In genomic region chr19:29924638-29925258, GRCm38 (mm10) we compare ENCODE assay signal across 8 mouse cellular contexts. TPM values are rescaled to one million over a fixed set of nuclear protein-coding genes. Genes with fewer than 3 reads are reported as not detected.
DNase-seq lines count a peak whose midpoint lies in the region; ATAC-seq lines count a peak whose summit lies in the region.

Gene Il33 (plus strand): TSS chr19:29925114.

- H3K36me3 ChIP-seq in intestine, embryonic 15.5 days, result no peaks in the 10 kb centered on the region

- ATAC-seq in intestine, embryonic 15.5 days, result peak; percentile 65

- peak within 1 kb of the TSS; percentile 18; the same call in 1 of the 2 replicates for H3K4me3 ChIP-seq in intestine, embryonic 15.5 days (replicated peaks)

- H3K9me3 ChIP-seq in intestine, embryonic 15.5 days, result no peaks in the 10 kb centered on the region

- peak; percentile 32 for DNase-seq in MEL-GATA-1-ER (ENCODE audit: extremely low read depth, low read depth)
- peak; percentile 12 to 38 for DNase-seq in adrenal gland, adult 18-20 months (ENCODE audit: low spot score in 2 of 2)
- DNase-seq in frontal cortex, postnatal 14 days (ENCODE audit: low spot score in 2 of 2), result peak; percentile 20 to 43
- peak; percentile 47 for DNase-seq in left cerebral cortex, adult 11 months (ENCODE audit: low spot score)
- peak; percentile 35 for DNase-seq in ovary, postnatal 10 days (ENCODE audit: low spot score)
- no peak for DNase-seq in yolk sac, embryonic 10.5 days (ENCODE audit: low spot score)
- no peak for DNase-seq in thymus, postnatal 4 days

- H3K9ac ChIP-seq in intestine, embryonic 15.5 days, result no peak within 1 kb of the TSS

- peak within 1 kb of the TSS; percentile 13 for H3K27ac ChIP-seq in intestine, embryonic 15.5 days

- H3K4me1 ChIP-seq in intestine, embryonic 15.5 days (replicated peaks), result peaks cover 10% of the 10 kb centered on the region

- H3K27me3 ChIP-seq in intestine, embryonic 15.5 days (replicated peaks), result no peaks in the 10 kb centered on the region

- peak within 1 kb of the TSS; percentile 41 for H3K4me2 ChIP-seq in intestine, embryonic 15.5 days (replicated peaks)

- WGBS in intestine, embryonic 15.5 days, result 39% methylated on average over 10 of the region's 10 CpGs

RNA-seq across cellular contexts. Expression of gene Il33, which starts in this region (rescaled TPM):
- total RNA-seq in adrenal gland, adult 18-20 months (2021), result 10 to 100 TPM; 15.4 to 15.5 TPM
- polyA plus RNA-seq in intestine, embryonic 15.5 days (2015; fragmentation: Nextera tagmentation; extraction: Ambion mirVana), result 16.1 and 20.9 TPM in 2 replicates

Comparison
In these comparisons a context has a peak if more than half of its experiments do, and no peak if none do; other contexts are left out.
1. DNase-seq: peak in MEL-GATA-1-ER (single experiment), adrenal gland, adult 18-20 months (2 of 2), frontal cortex, postnatal 14 days (2 of 2), left cerebral cortex, adult 11 months (single experiment) and ovary, postnatal 10 days (single experiment); none in yolk sac, embryonic 10.5 days (single experiment) and thymus, postnatal 4 days (single experiment).